Mouse (Mus musculus): ENCODE data around the gene Rlbp1. TPM values are rescaled to one million over a fixed set of nuclear protein-coding genes. Genes with fewer than 3 reads are reported as not detected.
A peak's percentile ranks its signal among the peaks of the same experiment; 100 is the strongest.

Gene Rlbp1
- total RNA-seq, 4 experiments from 2014 or later: 21.9 to 25.6 (median 25.1) TPM

GRCm38 (mm10) chr7:79376516-79377275 is 10.2 kb downstream of the Rlbp1 start:
- DNase-seq (ENCODE audit: low spot score in 2 of 2): no peak

GRCm38 (mm10) chr7:79375594-79375993 is 11.3 kb downstream of the Rlbp1 start:
- no peak for DNase-seq (ENCODE audit: low spot score in 2 of 2)

- no peak for DNase-seq (ENCODE audit: low spot score in 2 of 2)
Measured at GRCm38 (mm10) chr7:79374017-79374416, 12.8 kb downstream of the Rlbp1 start.

- no peak for DNase-seq (ENCODE audit: low spot score in 2 of 2)
Measured at GRCm38 (mm10) chr7:79371321-79371879, 15.4 kb downstream of the Rlbp1 start.

GRCm38 (mm10) chr7:79369416-79369815 is 17.4 kb downstream of the Rlbp1 start:
- DNase-seq (ENCODE audit: low spot score in 2 of 2): no peak

GRCm38 (mm10) chr7:79368664-79369063 is 18.2 kb downstream of the Rlbp1 start:
- no peak for DNase-seq (ENCODE audit: low spot score in 2 of 2)

GRCm38 (mm10) chr7:79363370-79364043 is 23.3 kb downstream of the Rlbp1 start:
- DNase-seq (ENCODE audit: low spot score in 2 of 2): peak in 1 of 2 experiments; percentile 66

- DNase-seq (ENCODE audit: low spot score in 2 of 2): no peak
Measured at GRCm38 (mm10) chr7:79362830-79363229, 24.0 kb downstream of the Rlbp1 start.

GRCm38 (mm10) chr7:79362208-79362607 is 24.6 kb downstream of the Rlbp1 start:
- DNase-seq (ENCODE audit: low spot score in 2 of 2): peak in 1 of 2 experiments; percentile 68

- no peak for DNase-seq (ENCODE audit: low spot score in 2 of 2)
Measured at GRCm38 (mm10) chr7:79360056-79360455, 26.8 kb downstream of the Rlbp1 start.

- DNase-seq (ENCODE audit: low spot score in 2 of 2): no peak
Measured at GRCm38 (mm10) chr7:79359183-79359435, 27.7 kb downstream of the Rlbp1 start.

- DNase-seq (ENCODE audit: low spot score in 2 of 2): peak; percentile 63 to 96
Measured at GRCm38 (mm10) chr7:79358350-79359182, 28.3 kb downstream of the Rlbp1 start.

- peak in 1 of 2 experiments; percentile 76 for DNase-seq (ENCODE audit: low spot score in 2 of 2)
Measured at GRCm38 (mm10) chr7:79349738-79350386, 37.0 kb downstream of the Rlbp1 start.

- no peak for DNase-seq (ENCODE audit: low spot score in 2 of 2)
Measured at GRCm38 (mm10) chr7:79348816-79349215, 38.0 kb downstream of the Rlbp1 start.

- DNase-seq (ENCODE audit: low spot score in 2 of 2): no peak
Measured at GRCm38 (mm10) chr7:79347108-79347813, 39.6 kb downstream of the Rlbp1 start.

GRCm38 (mm10) chr7:79346555-79347075 is 40.2 kb downstream of the Rlbp1 start:
- no peak for DNase-seq (ENCODE audit: low spot score in 2 of 2)

GRCm38 (mm10) chr7:79345902-79346301 is 40.9 kb downstream of the Rlbp1 start:
- DNase-seq (ENCODE audit: low spot score in 2 of 2): no peak

- DNase-seq (ENCODE audit: low spot score in 2 of 2): peak in 1 of 2 experiments; percentile 74
Measured at GRCm38 (mm10) chr7:79336362-79336910, 50.4 kb downstream of the Rlbp1 start.

GRCm38 (mm10) chr7:79333419-79333818 is 53.4 kb downstream of the Rlbp1 start:
- DNase-seq (ENCODE audit: low spot score in 2 of 2): no peak

GRCm38 (mm10) chr7:79331197-79331596 is 55.7 kb downstream of the Rlbp1 start:
- no peak for DNase-seq (ENCODE audit: low spot score in 2 of 2)

All from left cerebral cortex, adult 8-10 months (tissue).